Mouse (Mus musculus) urinary bladder, postnatal 4 days (tissue): ENCODE data around the gene Tomm40l.

ENCODE experiments used
- DNase-seq, 2 experiments: peaks; one replicate each; pipeline ENCODE4 v3.0.0; 2021 to 2022; ENCODE audit warnings: low spot score in 2 of 2

Gene Tomm40l

DNA sequence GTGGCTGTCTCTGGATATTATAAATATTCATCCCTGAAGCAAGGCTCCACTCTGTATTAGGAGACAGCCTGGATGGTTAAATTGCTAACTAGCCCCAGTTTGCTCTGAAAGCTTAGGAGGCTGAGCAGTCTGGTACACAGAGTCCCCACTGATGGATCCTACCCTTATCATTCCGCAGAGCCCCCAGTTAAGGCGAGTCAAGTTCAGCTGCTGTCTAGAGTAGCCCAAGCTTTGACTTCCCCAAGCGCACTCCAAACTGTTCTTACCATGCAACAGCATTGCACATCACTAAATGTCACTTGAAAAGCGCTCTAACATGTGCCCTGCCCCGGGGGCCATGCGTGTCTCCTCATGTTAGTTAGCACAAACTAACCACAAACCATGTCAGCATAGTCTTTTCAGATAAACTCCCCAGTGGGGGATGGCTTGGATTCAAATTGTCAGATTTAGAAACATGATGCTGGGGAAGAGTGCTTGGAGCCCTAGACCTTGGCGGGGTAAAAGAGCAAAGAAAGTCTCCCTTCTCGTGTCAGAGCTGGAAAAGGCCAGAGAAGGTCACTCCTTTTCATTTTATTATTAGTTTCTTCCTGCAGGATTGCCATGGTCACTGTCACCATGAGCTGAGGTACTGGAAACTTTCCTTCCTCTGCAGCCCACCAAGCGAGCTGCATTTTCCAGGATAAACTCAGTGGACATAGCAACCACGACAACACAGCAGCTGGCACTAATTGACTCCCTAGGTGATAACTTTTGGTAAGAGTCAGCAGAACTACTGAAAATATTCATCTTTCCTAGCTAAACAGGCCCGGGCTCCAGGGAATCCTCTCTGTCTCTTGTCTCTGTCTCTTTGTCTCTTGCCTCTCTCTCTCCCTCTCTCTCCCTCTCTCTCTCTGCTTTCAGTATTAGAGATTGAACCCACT lies 28.1 kb downstream of the Tomm40l start:
- DNase-seq = no peak

DNA sequence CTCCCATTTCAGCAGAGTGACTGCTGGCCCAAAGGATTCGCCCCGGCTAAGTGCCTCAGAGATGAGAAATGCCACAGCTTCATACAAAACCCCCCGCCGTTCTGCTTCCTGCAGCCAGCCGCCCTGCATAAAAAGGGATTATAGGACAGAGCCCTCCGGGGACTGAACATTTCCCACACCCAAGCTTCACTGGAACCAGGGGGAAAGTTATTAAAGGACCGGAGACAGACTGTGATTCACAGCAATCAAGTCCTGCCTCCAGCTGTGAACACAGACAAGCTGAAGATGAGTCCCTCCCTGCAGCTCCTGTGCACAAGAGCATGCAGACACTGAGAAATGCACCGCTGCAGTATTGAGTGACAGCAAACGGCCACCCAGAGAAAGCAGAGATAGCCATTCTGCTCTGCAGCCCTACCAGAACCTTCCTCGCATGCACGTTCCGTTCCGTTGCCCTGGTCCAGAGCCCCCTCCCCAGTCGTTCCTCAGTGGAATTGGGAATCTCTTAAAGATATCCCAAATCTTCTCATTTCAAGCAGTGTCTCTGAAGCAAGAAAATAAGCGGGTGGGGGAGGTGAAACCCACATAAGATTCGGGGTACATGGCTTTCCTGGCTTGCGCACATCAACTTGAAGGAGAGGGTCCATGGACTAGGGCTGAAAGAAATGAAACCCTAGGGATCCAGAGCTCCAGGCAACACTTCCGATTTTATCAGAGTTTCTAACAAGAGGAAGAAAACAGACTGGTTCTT lies 29.0 kb downstream of the Tomm40l start:
- no peak for DNase-seq

DNA sequence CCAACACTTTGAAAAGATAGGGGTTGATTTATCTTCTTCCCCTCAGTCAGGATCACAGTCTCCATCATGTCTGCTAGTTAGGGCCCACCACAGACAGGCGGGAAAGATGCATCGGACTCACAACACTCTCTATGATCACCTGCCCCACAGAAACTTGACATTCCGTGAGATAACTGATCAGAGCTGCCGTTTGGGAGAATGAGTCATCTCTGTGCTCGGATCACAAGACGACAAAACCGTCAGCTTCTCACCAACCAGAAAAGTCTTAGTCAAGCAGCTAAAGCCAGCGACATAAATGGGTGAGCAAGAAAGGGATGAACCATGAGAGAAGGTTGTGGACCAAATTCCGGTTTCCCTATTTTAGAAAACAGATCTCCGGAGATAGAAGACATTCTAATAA lies 30.0 kb downstream of the Tomm40l start:
- no peak for DNase-seq

DNA sequence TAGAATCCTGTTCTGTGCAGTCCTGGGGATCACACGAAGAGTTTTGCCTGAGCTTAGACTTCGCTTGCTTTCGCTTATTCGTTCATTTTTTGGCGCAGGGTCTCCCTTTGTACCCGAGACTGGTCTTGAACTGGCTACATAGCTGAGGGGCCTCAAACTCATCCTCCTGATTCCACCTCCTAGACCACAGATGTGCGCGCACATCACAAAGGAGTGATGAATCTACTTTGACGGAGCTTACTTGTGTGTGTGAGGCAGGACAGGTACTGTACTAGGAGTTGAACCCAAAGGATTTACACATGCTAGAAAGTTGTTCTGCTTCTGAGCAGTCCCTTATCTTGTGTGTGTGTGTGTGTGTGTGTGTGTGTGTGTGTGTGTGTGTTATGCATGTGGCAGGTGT lies 31.5 kb downstream of the Tomm40l start:
- DNase-seq = no peak

DNA sequence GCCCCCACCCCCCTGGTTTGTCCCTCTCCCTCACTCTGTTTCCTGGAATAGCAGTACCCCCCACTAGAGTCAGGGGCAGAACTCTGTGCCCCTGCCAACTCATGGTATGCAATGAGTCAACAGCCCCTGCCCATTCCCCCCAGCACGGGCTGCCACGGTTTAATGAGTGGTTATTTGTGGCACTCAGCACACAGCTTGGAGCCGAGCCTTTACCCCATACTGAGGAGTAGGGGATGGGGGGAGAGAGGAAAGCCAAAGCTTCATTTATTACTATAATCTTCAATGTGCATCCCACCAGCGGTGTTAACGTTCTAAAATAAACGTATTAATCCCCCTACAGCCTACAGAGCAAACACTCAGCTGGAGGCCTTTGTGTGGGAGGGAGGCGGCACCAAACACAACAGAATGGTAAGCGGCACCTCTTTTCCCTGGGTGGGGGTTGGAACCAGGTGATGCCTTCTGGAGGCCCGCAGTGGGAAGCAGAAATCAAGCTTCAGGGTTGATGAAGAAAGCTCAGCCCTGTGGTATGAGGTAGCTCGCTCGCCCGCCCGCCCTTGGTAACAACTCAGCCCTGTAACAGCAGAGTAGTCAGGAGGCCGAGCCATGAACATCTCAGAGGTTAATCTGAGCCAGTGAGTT lies 32.7 kb downstream of the Tomm40l start:
- DNase-seq = no peak

GRCm38 (mm10) chr1:171189046-171189445 lies 33.3 kb downstream of the Tomm40l start:
- peak in 1 of 2 experiments; percentile 22 for DNase-seq

DNA sequence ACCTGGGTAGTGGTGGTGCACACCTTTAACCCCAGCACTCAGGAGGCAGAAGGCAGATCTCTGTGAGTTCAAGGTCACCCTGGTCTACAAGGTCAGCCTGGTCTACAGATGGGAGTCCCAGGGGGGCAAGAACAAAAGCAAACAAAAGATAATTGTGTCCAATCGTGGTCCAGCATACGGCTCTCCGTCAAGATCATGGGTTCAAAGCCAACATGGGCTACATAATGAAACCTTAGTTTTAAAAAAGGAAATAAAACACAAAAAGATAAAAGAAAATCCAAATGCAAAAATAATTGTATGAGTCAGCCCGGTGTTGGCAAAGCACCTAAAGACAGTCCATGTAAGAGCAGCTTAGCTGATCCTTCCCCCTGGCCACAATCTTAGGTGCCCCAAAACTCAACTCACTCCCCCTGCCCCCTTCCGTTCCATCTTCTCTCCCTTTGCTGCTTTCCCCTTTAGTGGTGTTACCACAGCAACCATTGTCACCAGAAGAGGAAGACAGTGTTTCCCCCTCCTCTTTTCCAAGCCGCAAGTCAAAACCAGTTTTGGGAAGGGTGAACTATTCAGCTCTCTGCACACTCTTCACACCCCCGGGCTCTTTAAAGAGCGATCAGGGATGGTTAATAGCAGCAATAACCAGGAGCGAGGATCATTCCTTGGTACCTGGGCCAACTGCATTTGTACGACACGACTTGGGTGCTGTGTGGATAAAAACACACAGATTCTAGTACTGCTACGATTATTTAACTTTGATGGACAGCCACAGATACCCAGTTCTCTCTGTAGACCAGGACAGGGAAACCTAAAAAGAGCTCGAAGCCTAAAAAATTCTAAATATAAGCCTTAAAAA lies 34.2 kb downstream of the Tomm40l start:
- no peak for DNase-seq

DNA sequence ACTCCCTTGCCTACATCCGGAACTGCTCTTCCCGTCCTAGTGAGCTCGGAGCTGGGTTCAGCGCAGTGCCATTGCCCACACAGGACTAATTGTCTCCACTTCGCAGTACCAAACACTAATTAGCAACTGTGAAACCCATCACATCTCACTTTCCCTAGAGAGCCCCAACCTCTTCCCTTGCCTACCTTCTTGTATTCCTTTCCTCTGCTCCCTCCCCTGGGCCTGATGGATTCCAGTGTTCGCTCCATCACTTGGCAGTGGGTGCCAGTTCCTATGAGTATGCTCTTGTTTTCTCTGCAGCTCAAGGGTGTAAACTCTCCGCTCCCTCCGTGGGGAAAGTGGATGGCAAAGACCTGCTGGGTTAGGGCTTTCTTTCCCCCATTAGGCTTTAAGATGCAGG lies 36.7 kb downstream of the Tomm40l start:
- DNase-seq = no peak

GRCm38 (mm10) chr1:171184314-171184713 lies 38.0 kb downstream of the Tomm40l start:
- DNase-seq = no peak

GRCm38 (mm10) chr1:171183620-171184019 lies 38.7 kb downstream of the Tomm40l start:
- DNase-seq = no peak

DNA sequence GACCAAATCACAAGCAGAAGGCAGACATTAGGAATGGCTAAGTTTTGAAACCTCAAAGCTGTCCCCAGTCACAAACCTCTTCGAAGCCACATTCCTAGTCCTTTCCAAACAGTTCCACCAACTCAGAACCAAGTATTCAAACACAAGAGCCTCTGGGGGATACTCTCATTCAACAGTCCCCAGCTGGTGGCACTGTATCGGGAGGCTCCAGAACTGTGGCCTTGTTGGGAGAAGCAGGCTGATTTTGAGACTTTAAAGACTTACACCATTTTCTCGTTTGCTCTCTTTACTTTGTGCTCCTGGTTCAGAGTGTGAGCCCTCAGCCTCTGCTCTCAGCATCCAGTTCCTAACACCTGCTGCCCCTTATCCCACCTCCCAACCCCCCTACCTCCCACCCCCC lies 39.3 kb downstream of the Tomm40l start:
- DNase-seq = no peak

DNA sequence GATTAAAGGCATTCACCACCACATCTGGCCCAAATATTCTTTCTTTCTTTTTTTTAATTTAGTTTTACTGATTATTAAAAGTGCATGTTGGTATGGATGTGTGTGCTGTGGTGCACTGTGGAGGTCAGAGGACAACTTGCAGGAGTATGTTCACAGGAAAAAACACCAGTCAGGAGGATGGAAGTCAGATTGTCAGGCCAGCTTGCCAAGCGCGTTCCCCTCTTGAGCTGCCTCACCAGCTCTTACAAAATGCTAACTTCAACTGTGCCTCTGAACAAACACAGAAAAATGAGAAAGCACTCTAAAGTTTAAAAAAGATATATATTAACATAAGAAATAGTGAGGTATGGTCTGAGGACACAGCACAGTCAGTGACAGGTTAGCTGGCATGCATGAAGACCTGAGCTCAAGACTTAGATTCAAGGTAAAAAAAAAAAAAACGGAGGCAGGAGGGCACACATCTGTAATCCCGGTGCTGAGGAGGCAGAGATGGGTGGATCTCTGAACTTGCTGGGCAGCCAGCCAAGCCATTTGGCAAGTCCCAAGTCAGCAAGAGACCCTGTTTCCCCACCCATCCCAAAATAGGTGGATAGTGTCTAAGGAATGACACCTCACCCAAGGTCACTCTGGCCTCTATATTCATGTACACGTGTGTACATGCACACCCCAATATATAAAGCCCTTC lies 42.7 kb downstream of the Tomm40l start:
- no peak for DNase-seq

DNA sequence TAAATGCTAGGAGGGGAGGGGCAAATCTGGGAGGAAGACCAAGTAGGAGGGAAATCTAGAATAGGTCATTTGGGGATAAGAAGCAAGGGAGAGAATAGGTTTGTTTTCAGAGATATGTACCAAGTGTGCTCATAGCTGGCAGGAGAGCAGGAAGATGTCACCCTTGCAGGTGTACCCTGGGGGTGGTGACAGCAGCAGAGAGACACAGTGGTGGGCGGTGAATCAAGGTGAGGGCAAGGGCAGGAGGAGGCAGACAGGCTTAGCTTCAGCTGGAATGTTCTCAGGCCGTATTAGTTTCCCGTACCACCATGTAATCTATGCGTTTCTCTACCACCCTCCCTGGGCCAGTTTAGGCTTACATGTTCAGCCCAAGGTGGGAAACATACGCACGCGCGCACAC lies 49.5 kb downstream of the Tomm40l start:
- no peak for DNase-seq

GRCm38 (mm10) chr1:171171138-171171537 lies 51.2 kb downstream of the Tomm40l start:
- DNase-seq = no peak

DNA sequence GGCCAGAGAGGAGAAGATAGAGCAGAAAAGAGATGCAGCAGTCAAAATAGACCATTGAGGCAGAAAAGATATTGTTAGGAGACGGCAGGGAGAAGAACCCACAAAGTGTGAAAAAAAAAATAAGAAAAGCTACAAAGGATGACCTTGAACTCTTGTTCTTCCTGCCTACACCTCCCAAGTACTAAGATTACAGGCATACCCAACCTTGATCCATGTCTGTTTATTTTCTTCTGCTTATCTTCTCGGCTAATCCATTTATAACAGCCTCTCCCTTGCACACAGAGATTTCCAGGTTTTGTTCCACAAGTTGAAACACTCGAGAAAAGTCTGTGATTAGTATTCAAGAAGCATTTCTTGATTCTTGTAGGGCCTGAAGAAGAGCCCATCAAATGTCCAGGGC lies 52.4 kb downstream of the Tomm40l start:
- no peak for DNase-seq

GRCm38 (mm10) chr1:171168906-171169305 lies 53.4 kb downstream of the Tomm40l start:
- no peak for DNase-seq
